Mouse (Mus musculus) cerebellum, adult 18-20 months (tissue): ENCODE data around the gene Nkain2.
"Not testable (repeated sequence)": the region's sequence is repeated elsewhere in the genome, so short reads cannot be mapped to it uniquely, and the experiment has no call there.

Source experiments
- DNase-seq, 2 experiments: peaks; one replicate each; pipeline ENCODE4 v3.0.0; 2021

Nkain2 gene

DNA sequence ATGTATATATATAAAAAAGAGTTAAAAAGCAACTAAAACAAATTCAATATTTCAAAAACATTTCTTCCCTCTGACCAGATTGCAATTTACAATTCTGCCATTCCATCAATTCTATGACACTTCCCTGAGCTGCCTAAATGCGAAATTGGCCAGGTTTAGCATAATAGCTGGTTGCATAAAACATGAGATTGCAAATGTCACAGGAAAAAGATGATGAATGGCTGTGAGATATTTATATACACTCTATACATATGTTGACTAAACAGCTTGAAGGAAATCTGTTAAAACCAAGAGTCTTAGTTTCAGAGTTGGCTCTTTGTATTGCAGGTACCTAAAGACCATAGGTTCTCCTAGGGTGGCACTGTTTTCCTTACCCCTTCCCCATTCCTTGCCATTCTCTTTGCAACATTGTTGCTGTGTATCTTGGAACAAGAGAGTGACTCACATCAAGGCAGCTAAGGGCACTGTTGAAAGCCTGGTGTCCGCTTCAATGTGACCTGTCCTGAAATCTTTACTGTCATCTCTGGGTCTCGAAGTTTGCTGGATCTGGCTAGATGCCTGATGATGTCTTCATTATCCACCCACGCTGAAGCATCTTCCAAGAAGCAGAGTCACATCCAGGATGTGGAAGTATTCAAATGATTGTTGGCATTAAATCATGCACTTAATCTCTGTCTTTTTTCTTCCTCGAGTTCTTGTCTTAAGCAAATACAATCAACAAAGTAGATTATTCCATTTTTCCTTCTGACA is 837.5 kb downstream of the Nkain2 start:
- no peak for DNase-seq

DNA sequence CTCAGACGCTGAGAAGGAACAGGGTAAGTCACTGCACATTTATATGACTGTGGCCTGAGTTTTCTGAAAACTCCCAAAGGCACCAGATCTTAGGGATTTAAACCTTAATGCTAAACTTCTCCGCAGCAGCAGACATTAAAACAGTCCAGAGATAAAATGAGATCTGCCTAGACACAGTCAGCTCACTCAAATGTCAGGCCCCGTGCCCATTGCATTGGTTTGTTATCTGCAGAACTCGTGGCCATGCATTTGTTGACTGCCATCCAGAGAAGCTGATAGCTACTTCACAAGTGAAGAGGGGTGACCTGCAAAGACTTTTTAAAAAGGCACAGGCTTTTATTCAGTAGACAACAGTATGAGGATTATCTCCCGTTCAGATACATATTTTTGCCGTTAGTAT is 838.2 kb downstream of the Nkain2 start:
- no peak for DNase-seq

DNA sequence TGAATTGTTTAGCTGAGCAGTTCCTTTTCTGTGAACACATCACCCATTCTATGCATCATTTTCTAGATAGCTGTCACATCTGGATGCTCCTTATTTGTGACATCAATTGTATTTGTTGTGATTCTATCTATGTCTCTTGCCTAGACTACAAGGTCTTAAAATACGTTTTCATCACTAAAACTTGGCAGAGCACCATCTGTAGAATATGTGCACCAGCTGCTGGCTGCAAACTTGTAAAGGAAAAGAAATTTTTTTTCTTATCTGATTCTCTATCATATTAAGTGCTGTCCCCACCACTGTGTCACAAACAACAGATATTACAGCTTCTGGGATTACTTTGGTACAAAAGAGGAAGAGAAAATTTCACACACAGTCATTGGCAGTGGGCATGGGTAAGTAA is 860.3 kb downstream of the Nkain2 start:
- DNase-seq = no peak

DNA sequence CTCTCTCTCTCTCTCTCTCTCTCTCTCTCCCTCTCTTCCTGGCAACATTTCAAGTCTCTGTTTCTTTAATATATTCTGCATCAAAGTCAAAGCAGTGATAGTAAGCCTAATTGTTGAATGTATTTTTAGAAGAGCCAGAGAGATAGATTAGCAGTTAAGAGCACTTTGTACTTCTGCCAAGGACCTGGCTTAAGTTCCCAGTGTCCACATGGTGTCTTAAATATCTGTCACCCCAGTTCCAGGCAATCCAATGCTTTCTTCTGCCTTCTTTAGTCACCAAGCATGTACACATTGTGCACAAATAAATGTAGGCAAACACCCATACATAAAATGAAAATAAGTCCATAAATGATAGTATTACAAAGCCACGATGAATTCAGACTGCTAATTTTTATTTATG is 871.9 kb downstream of the Nkain2 start:
- DNase-seq = no peak

DNA sequence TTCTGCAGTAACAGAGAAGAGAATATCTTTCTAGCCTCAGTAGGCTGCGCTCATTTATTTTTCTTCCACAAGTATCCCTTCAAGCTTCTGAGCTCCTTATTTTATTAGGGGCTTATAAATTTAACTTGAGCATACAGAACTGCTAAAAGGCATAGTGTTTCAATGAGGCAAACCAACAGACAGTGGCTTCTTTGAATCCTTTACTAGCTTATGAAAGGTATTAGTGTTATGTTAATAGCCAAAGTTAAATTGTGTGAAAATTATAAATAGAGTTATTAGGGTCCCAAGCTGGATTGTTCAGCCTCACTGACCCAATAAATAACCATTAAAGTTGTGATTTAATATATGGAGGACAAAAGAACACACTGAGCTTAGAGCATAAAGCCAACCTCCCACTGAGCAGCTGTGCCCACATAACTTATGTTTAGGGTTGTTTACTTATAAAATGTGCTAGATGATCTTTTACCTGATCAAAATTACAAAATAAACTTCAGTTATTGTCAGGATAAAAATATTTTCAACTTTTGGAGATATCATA is 889.0 kb downstream of the Nkain2 start:
- DNase-seq = no peak

DNA sequence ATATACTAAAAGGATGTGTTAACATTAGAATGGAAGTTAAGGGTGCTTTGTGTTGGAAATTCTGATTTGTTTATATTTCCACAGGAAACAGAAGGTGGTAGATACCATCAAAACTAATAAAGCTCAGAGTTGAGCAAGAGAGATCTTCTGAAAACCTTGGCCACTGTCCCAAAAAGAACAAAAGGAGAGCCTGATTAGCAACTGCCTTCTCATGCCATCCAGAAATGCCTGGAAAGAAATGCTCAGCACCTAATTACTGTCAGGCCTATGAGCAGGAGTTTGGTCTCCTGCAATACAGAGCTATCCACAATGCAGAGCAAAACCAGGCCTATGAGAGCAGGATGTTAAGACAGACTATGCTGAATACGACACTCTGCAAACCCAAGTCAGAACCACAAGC is 897.1 kb downstream of the Nkain2 start:
- DNase-seq = no peak

DNA sequence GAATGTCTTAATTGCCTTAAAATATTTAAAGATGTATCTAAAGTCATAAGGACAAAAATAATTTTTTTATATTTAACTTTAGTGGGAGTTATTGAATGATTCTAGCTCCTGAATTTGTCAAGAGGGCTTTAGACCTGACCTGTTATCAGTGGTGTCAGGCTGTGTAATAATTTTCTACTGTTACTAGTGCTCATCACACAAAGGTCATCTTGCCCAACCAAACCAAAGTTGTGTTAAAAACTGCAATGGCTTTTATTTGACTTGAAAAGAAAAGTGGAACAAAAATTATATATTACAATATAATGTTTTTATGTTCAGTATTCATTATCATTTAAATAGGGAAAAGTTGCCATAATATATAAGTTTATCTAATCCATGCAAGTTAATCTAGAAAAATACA is 911.9 kb downstream of the Nkain2 start:
- no peak for DNase-seq

DNA sequence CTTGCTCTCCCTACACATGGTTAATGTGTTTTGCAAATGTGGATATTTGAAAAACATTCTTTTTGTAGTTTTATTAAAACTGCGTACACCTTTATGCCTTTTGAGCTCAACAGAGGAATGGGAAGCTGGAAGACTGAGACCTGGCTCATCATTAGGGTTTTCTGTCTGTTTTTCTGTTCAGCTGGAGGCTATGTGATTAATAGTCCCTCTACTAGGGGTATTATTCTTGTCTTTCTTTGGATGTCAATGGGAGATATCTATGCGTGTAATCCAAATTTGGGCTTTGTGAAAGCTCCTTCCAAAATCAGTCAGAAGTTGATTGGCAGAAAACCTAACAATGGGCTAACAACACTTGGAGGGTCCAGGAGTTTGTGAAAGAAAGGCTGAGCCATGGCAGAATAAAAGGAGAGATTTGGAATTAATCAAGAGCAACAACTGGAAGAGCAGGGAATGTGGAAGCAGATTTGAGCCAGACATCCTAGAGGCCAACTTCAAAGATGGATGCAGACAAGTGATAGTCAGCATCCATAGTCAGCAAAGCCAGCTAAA is 943.0 kb downstream of the Nkain2 start:
- no peak for DNase-seq

DNA sequence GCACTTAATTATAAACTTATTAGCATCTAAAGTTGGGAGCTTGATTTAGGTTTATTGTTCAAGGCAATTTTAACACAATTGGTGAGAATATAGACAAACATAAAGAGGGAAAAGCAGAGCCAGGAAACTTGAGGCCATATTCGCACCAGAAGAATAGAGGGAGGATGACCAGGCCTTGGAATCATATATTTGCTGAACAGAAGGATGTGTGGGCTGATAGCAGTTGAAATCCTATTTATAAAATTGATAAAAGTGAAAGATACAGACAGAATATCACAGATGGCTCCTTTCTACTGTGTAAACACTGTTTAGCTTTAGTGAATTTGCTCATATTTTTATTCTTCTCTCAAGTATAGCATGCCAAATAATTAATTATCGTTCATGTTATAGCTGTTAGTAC is 958.3 kb downstream of the Nkain2 start:
- DNase-seq = no peak

DNA sequence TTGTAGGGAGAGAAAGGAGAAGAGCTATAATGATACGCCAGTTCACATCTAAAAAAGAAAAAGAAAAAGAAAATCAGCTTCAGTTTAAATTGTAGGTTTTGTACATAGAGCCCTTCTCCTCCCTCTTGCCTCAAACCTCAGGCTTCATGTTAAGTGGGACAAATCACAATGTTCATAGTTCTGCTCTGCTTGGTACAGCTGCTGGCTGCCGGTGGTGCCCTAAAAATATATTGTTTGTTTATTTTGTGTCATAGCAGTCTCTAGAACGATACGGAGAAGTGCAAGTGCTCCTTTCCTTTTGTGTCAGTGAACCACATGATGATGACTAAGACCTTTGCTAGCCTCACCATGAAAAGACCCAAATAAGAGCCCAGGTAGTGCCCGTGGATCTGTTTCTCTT is 962.6 kb downstream of the Nkain2 start:
- DNase-seq = no peak

DNA sequence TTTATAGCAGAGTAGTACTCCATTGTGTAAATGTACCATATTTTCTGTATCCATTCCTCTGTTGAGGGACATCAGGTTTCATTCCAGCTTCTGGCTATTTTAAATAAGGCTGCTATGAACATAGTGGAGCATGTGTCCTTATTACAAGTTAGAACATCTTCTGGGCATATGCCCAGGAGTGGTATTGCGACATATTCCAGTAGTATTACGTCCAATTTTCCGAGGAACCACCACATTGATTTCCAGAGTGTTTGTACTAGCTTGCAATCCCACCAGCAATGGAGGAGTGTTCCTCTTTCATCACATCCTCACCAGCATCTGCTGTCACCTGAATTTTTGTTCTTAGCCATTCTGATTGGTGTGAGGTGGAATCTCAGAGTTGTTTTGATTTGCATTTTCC is 969.4 kb downstream of the Nkain2 start:
- not testable (repeated sequence) for DNase-seq

DNA sequence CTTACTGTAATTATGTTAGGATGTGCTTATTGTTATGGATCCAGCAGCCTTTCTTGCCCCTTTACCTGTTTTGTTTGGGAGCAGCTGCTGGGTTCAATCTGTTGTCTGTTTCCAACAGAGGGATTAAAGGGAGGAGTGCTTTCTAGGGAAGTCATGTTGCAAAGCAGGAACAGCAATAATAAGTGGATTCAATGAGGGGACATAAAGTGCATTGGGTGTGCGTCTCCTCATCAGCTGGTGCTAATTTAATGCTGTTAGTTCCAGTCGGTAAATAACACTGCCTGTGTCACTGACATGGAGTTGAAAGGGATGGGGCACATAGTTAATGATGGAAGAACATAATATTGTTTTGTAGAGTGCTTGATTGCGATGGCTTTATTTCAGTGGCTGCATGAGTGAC is 982.8 kb downstream of the Nkain2 start:
- DNase-seq = no peak

DNA sequence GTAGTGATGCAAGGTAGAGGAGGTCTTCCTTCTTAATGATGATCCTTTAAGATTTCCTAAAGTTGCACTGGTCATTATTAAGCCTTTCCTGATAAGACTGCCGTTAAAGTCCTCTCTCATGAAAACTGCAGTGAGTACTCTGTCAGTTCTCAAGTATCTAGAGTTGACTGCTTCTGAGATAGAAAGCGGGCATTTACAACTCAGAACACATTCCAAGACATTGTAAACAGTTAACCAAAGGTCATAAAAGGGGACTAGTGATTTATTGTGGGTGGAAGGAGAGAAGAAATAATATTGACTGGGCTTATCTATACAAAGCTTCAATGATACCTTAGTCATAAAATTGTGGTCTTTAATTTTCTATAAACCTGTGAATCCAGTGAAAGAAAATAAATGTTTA is 990.8 kb downstream of the Nkain2 start:
- DNase-seq = no peak

DNA sequence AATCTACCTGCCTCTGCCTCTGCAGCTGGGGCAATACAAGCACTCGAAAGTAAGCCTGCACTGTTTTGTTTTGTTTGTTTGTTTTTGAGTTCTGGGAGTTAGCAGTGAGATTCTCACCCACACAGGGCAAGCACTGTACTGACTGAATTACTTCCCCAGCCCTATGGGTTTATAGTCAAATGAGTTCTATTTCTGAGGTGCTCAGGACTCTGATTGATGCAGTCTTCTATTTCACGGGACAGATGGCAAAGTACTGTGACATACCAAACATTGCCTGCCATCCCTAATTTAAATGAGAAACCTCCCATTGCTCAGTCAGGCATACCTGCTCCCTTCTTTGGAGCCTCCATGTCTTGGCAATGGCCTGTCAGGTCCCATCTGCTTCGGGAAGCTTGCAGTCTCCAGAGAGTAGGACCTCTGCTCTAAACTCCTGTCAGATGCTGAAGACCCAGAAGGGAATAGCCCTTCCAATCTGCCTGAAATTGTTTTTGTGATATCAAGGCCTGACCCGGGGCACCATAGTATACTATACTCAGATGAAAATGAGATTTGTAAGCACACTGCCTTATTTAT is 1016.9 kb downstream of the Nkain2 start:
- no peak for DNase-seq

DNA sequence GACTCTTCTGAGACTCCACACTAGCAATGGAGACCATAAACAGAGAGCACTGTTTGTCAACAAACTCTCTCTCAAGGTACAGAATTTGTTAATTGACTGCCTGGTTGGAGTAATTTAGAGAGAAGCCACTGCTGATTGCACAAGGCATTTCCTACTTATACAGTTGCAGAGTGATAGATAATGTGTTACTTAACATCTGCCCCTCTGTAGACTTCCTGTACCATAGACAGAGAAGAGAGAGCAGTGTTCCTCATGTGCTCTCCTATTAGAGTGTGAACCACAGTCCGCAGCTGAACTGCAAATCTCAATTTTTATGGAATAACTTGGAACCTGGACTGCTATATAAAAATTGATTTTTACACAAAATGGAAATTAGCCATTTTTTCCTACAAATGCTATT is 1022.0 kb downstream of the Nkain2 start:
- DNase-seq = no peak

DNA sequence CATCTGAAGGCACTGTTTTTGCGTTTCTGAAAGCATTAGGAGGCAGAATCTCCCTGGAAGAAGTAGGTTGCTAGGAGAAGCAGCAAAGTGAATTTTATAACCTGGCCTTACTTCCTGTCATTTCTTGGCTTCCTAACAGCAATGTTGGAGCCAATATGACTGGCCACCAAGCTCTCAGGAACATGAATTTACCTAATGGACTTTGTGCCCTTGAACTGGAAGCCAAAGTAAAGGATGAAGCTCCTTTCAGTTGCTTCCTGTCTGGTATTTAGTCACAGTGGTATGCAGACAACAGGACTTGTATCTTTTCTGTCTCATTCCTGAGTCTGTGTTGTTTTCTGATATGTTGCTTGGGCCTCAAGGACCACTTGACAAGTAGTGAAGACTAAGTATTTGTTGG is 1063.2 kb downstream of the Nkain2 start:
- DNase-seq = no peak

DNA sequence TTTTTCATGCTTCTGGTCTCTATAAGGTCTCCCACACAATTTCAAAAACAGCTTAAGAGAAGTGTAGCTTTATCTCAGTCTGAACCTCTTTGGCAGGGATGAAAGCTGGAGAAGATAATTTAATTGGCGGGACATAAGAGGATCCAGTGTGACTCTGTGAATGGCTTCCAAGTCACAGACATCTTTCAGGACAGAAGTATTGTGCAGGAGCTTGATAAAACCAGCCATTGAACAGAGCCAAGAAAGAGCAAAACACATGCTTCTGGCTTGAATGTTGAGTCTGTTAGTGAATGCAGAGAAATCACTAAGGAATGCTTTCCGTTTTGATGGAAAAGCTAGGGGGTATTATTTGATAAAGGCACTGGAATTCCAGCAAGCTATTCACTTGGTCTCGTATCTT is 1077.7 kb downstream of the Nkain2 start:
- no peak for DNase-seq

DNA sequence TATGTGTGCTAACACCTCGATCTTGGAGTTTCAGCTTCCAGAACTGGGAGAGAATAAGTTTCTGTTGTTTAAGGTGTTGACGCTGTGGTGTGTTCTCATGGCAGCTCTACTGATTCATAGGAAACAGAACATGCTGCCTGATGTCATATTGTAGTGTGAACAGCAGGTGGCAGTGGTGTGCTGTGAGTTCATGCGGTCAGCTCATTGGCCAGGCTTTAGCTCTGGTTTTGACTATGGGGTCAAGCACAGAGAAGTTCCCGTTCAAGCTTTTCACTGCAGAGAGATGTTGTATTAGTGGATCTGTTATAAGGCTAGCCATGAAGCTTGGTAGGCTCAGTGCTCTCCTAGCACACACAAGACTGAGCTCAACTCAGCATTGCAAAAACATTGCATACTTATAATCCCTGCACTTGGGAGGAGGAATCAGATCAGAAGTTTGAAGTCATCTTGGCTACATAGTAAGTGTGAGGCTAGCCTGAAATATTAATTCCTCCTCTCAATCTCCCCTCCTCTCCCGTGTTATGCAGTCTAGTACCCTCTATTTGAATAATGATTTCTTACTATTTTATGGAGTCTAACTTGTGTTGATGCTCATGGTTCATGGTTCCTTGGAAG is 1147.7 kb downstream of the Nkain2 start:
- peak; percentile 48 to 63 for DNase-seq

DNA sequence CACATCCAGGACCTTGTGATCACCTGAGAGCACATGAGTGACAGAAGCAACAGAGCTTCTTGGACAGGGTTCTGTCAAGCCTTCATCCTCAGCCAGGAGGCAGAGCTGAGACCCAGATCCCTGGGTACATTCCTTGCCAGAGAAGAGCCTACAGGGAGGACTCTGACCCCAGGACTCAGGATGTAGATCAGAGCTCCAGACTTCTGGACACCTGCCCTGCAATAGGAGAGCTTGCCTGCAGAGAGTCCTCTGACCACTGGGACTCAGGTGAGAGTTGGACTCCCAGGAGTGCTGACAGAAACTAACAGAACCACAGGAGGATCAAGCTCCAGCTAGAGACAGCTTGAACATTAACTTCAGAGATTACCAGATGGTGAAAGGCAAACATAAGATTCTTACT is 1162.2 kb downstream of the Nkain2 start:
- DNase-seq = no peak

DNA sequence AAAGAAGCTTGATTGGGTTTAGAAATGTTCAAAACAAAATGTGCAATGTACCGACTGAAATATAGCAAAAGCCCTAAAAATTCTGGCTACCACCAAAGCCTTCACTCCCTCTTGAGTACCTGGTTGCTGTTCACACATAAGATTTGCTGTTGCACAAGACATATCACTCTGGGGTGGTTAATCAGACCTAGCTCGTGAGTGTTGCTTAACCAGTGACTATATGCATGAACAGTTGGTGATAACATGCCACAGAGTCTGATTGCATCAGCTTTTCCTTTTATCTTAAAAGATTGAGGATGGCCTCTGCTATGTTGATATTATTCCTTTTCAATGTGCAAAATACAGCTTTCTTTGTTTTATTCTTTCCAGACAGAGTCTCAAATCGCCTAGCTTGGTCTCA is 1243.0 kb downstream of the Nkain2 start:
- DNase-seq = no peak

DNA sequence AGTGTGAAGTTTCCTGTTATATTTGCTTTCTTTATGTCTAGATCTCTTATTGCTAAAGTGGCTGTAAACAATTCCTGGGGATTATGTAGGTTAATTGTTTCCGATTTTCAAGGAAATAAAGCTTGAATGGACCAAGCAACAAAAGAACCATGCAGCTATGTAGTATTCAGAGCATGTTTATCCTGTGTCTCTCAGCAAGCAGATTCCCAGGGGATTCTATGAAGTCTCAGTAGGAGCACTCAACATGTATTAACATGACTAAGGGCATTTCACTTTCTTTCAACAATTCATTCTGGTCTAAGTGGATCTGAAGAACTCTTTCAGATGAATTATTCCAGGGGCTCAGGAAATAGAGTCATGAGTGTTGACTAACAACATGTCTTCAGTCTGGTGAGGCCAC is 1244.2 kb downstream of the Nkain2 start:
- DNase-seq = no peak
